Mouse (Mus musculus): ENCODE data around the gene Uckl1.

GRCm38 (mm10) chr2:181589732-181590105 lies 5.0 kb upstream of the Uckl1 start:
- TF ChIP-seq CTCF (conservative IDR thresholded peaks at IDR 0.05; ENCODE audit: low read length) (no peak), NANOG (IDR thresholded peaks at IDR 0.05; ENCODE audit: borderline replicate concordance, low read length) (no peak)

Data from E14TG2a.4 (cell line).